Comparison of ENCODE assay signal across 8 mouse cellular contexts in the genomic region with DNA sequence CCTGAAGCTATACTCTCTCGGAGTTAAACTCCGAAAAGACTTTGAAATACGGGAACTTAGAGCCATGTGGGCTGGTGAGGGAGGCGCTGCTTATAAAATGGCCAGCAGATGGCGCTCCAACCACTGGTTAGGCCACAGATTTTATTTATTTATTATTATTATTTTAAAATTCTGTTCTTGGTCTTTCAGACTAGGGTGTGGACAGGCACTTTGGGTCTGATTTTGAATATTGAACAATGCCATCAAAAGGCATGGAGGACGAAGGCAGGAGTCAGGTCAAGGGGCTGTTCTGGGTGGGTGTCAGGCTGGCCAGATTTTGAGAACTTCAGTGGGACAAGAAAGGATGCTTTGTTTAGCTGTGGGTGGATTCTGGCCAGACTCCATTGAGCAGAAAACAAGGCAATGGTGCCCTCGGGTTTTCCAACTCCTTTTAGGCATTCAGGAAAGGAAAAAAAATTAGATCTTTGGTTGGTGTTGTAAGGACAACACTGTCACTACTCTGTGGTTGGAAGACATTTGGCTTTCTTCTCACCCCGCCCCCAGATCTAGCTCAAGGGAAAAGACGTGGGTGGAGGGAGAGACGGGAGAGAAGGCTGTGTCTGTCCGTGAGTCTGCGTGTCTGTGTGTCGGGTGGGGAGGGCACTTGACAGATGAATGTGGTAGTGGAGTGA.
DNase-seq lines count a peak whose midpoint lies in the region; ATAC-seq and TF ChIP-seq lines count a peak whose summit lies in the region.

No protein-coding gene starts in this region.

- no peak overlapping the region for H3K9ac ChIP-seq in midbrain, embryonic 13.5 days (replicated peaks)
- no peak overlapping the region for H3K9ac ChIP-seq in stomach, embryonic 16.5 days (ENCODE audit: low read length)

- no peak overlapping the region for H3K27ac ChIP-seq in left cerebral cortex, adult 2 months
- H3K27ac ChIP-seq in midbrain, embryonic 13.5 days: no peak overlapping the region
- H3K27ac ChIP-seq in stomach, embryonic 16.5 days (ENCODE audit: low read length): no peak overlapping the region; the same call in 1 of the 2 replicates

- peak; percentile 34 for DNase-seq in cerebellum, adult 11 months
- DNase-seq in cerebellum, adult 9-11 months: peak; percentile 20
- peak; percentile 32 to 62 for DNase-seq in frontal cortex, postnatal 14 days (ENCODE audit: low spot score in 2 of 2)
- DNase-seq in hindlimb bud, embryonic 11.5 days (ENCODE audit: extremely low spot score, low read depth, low spot score): peak; percentile 56
- DNase-seq in left cerebral cortex, adult 2 months (ENCODE audit: extremely low spot score in 1 of 2, low spot score in 2 of 2): peak; percentile 65 to 71

- intact Hi-C loops in left cerebral cortex, adult 2 months (cut with DNase I): loop anchor here (1.0 to 10.0 kb wide), 5 partner anchors 98 to 1555 kb away; partner anchors contain the start of genes Lhx5 and Tbx5

- H3K9me3 ChIP-seq in midbrain, embryonic 13.5 days: no peaks in the 10 kb centered on the region
- H3K9me3 ChIP-seq in stomach, embryonic 16.5 days (replicated peaks; ENCODE audit: control insufficient read depth, low read length): no peaks in the 10 kb centered on the region

- peak; percentile 100 for TF ChIP-seq CTCF in left cerebral cortex, adult 2 months (IDR thresholded peaks at IDR 0.05)

- H3K27me3 ChIP-seq in midbrain, embryonic 13.5 days: peaks cover 51% of the 10 kb centered on the region
- peaks cover 27% of the 10 kb centered on the region for H3K27me3 ChIP-seq in stomach, embryonic 16.5 days (ENCODE audit: control insufficient read depth, insufficient read depth, low read length)

- H3K4me1 ChIP-seq in midbrain, embryonic 13.5 days (replicated peaks): peaks cover 8% of the 10 kb centered on the region
- H3K4me1 ChIP-seq in stomach, embryonic 16.5 days (ENCODE audit: control insufficient read depth, insufficient read depth, low read length): peaks cover 5% of the 10 kb centered on the region; the same call in 1 of the 2 replicates

- no peak overlapping the region for H3K4me2 ChIP-seq in midbrain, embryonic 13.5 days (replicated peaks)
- H3K4me2 ChIP-seq in stomach, embryonic 16.5 days (ENCODE audit: low read depth, low read length): no peak overlapping the region

- WGBS in midbrain, embryonic 13.5 days: 21% methylated on average over 13 of the region's 13 CpGs
- 17% methylated on average over 13 of the region's 13 CpGs for WGBS in stomach, embryonic 16.5 days

- H3K4me3 ChIP-seq in left cerebral cortex, adult 2 months: no peak overlapping the region
- H3K4me3 ChIP-seq in midbrain, embryonic 13.5 days (replicated peaks): no peak overlapping the region
- no peak overlapping the region for H3K4me3 ChIP-seq in stomach, embryonic 16.5 days (replicated peaks; ENCODE audit: low read length)

- no peaks in the 10 kb centered on the region for H3K36me3 ChIP-seq in midbrain, embryonic 13.5 days
- H3K36me3 ChIP-seq in stomach, embryonic 16.5 days (ENCODE audit: control insufficient read depth, insufficient read depth, low read length): no peaks in the 10 kb centered on the region

- no peak for ATAC-seq in cerebellum, adult (ENCODE audit: insufficient number of reproducible peaks, low FRiP score, low TSS enrichment)
- ATAC-seq in midbrain, embryonic 13.5 days: peak; percentile 60
- peak; percentile 47; the same call in 1 of the 2 replicates for ATAC-seq in stomach, embryonic 16.5 days (ENCODE audit: insufficient read depth, low FRiP score)
